Mouse (Mus musculus) adrenal gland, postnatal 36 days (tissue): ENCODE measurements at regions not wholly inside any gene's neighbourhood (a gene's known extent, or its start where the extent isn't known, plus 50 kb on each side); places are given as distances from the start of the nearest gene placed in this dataset.
A peak's percentile ranks its signal among the peaks of the same experiment; 100 is the strongest.

Experiments
- DNase-seq, 2 experiments: peaks; one replicate each; pipeline ENCODE4 v3.0.0; 2021; ENCODE audit warnings: mixed read lengths in 1 of 2

- no peak for DNase-seq
These were observed 174.2 kb downstream of the Mroh4 start for GRCm38 (mm10) chr15:74461935-74462334.

DNA sequence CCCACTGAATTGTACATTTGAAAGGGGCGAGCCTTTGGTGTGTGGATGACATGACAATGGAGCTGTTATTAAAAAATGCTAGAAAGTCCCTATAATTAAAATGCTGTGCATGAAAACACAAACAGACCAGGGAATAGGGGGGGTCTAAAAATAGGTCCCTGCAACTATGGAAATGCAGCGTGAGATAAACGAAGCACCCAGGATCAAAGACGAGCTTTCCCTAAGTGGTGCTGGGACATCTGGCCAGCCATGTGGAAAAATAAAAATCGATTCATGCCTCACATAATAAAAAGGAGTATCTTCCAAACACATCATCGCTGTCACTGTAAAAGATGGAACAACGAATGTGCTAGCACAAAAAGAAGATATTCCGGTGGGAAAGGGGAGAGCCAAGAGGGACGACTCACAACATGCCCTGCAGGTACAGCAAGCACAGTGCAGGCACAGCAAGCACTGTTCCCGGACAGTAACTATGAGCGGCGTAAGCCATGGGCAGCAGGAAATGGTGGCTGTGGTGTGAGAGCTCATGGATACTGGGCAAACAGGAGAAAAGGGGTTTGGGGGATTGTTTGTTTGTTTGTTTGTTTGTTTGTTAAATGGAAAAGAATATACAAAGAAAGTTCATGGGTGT is 176.7 kb downstream of the Mroh4 start:
- DNase-seq = no peak

DNA sequence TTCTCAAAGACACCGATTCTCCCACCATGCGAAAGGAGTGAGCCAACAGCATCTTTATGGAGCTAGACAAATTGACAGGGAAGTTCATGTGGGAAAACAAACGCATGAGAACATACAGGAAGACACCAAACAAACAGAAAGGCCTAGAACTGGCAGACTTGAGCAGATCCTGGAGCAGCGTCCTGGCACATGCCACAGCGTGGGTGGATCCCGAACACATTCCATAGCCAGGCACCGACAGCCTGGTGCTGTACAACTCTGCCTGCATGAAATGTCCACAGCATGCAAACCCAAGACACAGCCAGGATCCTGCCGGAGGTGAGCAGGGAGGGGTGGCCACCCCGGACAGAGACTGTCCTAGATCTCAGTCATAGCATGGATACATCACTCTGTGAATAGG is 177.2 kb downstream of the Mroh4 start:
- DNase-seq = no peak

- no peak for DNase-seq
These were observed 178.2 kb downstream of the Mroh4 start for GRCm38 (mm10) chr15:74457965-74458364.

DNA sequence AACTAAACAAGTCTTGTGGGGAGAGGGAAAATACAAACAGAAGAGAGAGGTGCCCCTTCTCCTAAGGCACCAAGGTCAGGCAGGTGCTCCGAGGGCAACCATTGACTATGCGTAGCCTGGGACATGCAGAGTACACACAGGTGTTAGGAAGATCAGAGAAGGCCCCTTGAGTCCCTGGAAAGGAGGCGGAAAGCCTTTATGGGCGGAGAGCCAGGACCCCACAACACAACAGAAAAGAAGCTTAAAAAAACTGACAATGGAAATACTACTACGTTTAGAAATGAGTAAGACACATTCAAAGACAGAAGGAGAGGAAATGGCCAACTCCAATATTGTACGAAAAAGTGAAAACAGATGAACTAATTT is 179.5 kb downstream of the Mroh4 start:
- DNase-seq = no peak

DNA sequence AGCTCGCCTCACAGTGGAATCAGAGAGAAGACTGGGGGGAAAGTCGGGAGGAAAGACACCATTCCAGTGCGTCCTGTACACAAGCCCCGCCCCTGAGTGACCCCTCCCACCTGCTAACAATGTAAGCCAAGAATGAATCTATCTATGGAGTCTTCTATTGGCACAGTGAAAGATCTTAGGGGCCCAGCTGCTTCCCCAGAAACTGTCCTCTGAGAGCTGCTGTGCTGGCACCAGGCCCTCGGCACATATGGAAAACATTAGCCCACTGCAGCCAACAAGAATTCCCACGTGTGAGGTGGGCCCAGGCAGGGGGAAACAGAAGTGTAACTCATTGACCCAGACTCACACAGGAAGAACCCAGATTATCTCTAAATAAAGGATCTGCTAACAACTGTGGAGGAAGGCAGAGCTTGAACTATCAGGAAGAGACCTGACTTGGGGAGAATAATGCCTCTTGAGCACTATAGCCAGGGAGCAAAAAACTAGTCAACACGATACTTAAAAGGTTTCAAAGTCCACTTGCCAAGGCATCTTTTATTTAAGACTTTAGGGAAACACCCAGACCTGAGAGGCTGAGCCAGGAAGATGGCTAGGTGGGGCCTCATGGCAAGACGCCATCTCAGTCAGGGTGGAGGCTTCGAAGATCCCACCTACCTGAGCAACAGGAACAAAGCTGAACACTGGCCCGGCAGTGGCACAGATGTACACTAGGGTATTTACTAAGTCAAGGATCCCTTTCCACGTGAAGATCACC is 180.1 kb downstream of the Mroh4 start:
- DNase-seq = no peak

DNA sequence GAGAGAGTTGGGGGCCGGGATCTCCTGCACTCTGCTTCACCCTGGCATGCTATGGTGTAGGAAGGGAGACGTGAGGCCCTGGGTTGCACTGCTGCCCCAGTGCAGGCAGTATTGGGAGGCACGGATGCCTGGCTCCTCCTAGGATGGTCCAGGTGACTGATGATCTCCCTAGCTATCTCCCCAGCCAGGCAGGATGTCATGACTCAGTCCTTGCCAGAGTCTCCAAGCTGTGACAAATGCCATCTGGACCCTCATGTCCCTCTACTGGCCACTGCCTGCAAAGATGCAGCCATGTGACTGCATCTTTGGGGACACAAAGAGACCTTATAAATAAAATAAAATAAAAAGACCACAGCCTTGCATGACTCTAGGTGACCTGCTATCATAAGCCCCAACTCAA is 181.6 kb downstream of the Mroh4 start:
- DNase-seq = no peak

DNA sequence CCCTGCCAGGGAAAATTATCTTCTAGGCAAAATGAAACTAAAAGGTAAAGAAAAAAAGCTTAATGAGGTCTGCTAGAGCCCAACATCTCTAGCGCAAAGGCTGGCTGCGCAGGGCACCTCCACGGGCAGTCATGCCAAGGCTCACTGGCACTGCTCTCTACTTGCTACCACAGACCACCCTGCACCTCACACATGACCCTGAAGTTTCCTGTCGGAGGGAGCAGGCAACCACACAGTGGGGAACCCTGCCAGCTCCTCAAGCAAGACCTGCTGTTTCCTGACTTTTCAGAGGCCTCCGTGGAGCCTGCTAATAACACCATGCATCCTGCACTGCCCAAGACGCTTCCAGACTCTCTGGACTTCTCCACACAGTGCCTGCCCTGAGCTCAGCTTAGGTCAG is 182.3 kb downstream of the Mroh4 start:
- DNase-seq = no peak

DNA sequence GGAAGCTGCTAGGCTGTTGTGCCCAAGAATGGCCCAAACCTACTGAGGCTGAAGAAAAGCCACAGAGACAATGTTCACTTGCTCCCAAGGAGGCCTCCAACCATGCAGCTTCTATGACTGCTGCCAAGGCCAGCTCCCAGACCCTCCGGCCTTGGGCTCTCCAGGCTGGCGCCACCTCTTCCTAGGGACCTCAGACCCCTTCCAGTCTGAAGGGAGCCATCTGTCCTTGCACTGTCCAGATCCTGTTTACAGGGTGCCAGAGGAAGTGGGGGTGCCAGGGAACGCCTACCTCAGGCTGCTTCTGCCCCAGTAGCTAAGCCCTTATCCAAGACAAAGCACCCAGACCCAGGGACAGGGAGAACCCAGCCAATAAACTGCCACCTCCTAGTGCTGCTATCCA is 183.7 kb downstream of the Mroh4 start:
- no peak for DNase-seq

DNA sequence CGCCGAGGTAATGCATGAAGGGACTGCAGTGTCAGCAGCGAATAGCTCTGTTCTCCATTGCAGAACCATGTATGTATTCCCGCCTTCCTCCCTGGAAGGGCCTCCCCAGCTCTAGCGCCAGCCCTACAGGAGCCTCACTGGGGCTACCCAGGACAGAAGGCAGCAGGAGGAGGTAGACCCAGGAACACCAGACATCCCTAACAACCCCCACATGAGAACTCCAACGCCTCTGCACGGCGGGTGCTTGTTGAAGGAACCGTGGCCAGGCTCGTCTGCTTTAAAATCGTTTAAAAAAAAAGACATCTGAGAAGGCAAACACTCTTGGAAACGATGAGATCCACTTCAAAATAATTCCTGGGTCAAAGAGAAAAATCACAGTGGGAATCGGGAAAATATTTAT is 194.3 kb downstream of the Mroh4 start:
- no peak for DNase-seq

DNA sequence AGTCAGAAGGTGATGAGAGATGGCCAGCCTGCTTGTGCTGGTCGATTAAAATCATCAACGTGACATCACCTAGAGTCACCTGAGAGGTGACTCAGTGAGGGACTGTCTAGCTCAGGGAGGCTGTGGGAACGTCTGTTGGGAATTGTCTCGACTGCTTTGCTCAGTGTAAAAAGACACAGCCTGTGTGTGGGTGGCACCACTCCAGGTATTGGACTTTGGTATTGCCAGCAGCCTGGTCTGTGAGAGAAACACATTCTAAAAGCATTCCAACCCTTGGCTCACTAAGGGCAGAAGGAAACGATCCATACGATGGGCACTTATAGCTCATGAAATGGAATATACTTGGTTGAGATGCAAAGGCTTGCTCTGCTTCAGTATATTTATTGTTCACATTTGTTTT is 209.2 kb downstream of the Mroh4 start:
- DNase-seq = no peak

GRCm38 (mm10) chr15:74423001-74423400 is 213.2 kb downstream of the Mroh4 start:
- DNase-seq = no peak

- DNase-seq = no peak
These were observed 215.6 kb downstream of the Mroh4 start for GRCm38 (mm10) chr15:74420550-74420949.

GRCm38 (mm10) chr15:74418635-74419034 is 217.5 kb downstream of the Mroh4 start:
- DNase-seq = no peak

DNA sequence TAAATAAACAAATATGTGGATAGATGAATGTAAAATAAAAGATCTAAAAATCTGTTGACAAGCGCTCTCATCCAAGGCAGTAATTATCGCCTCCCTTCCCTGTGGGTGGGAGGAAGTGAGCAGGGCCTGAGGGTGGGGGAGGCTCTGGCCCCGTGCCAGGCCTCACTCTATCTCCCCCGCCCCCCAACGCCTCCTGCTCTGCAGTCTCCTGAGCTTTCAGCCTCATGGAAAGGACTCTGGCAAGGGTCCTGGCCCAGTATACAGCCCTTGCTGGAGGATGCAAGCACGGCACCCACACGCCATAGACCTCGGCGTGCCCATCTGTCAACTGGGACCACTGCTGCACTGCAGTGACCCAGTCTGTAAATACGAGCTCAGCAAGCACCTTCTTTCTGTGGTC is 222.9 kb downstream of the Mroh4 start:
- DNase-seq = no peak

DNA sequence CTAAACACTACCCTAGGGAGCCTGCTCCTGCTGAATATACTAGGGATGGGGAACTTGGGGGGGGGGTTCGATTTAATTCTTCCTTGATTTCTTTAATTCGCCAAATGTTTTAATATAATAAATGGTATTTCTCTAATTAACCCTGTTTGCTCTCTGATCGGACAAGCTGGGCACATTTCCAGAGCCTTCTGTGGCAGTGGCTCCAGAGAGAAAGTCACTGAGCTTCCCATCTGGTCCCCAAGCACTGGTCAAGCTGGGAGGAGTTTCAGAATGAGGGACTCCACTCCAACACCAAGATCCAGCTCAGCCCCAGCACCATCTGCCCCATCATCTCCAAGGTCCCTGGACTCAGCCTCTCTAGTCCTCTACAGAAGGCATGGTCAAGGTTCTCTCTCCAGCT is 223.9 kb downstream of the Mroh4 start:
- no peak for DNase-seq

DNA sequence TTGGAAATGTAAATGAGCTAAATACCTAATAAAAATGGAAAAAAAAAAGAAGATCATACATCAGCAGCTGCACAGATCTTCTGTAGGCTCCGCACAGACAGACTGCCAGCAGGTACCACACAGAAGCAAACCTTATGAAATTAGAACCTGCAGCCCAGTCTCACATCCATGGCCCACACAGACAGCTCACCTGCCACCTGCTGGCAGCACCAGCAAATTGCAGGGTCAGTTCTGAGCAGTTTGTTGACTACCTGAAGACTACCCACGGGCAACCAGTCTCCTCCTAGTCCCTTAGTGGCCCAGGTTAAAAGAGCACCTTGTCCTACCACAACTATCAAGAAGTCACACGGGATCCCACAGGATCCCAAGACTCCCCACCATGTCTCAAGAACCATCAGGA is 225.1 kb downstream of the Mroh4 start:
- peak; percentile 11 to 18 for DNase-seq

- no peak for DNase-seq
These were observed 231.3 kb downstream of the Mroh4 start for GRCm38 (mm10) chr15:74404866-74405265.

- DNase-seq = no peak
These were observed 234.9 kb downstream of the Mroh4 start for GRCm38 (mm10) chr15:74401275-74401674.

- no peak for DNase-seq
These were observed 240.1 kb downstream of the Mroh4 start for GRCm38 (mm10) chr15:74396029-74396428.

- no peak for DNase-seq
These were observed 248.6 kb downstream of the Mroh4 start for GRCm38 (mm10) chr15:74387533-74387932.

DNA sequence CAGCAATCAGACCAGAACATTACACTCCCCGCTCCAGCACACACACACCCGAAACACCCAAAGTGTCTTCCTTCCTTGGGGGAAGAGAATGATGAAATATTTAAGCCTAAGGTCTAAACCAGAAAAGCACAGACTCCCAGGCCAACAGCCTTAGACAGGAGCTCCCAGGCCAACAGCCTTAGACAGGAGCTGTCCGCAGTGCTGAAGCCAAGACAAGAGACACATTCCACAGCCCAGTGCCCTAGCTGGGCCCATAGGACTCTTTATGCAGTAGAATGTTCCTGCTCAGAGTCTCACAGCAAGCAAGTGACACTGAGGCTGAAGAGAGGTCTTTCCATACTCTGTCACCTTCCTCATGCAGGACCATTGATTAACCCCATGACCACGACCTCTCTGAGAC is 253.6 kb downstream of the Mroh4 start:
- peak; percentile 55 to 57 for DNase-seq

DNA sequence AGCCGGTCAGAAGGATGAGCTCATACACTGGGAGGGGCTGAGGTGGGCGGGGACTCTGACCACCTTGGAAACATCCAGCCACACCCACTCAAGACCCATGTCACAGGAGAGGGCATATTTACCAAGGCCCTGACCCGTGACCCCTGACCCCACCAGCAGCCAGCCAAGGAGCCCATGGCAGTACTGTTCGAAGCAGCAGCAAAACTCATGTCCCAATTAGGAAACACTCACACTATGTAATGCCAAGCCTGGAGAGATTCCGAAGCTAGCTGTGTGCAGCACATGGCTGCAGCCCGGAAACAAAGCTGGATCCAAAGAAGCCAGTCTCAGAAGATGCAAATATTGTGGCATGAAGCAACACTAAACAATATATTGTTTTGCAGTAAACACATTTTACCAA is 256.8 kb downstream of the Mroh4 start:
- DNase-seq = no peak

- no peak for DNase-seq
These were observed 266.7 kb downstream of the Mroh4 start for GRCm38 (mm10) chr15:74369461-74369860.
